Mouse (Mus musculus) thymus, adult 2 months (tissue): Measurements from ENCODE around the gene Borcs7.

Experiments used
- CTCF ChIP-seq: fragments of 200-500 bp; IDR thresholded peaks from 2 replicates; pipeline ENCODE4 v1.5.1; 2012; ENCODE audit warnings: mild to moderate bottlenecking, control low read depth, low read length, moderate library complexity, borderline replicate concordance; ENCODE audit not compliant: control insufficient read depth, poor library complexity, insufficient read depth; ENCODE audit errors: extremely low read depth
- POLR2A ChIP-seq: fragments of 200-500 bp; IDR thresholded peaks from 2 replicates; pipeline ENCODE4 v1.6.1; 2012; ENCODE audit warnings: mild to moderate bottlenecking, low read length, control low read depth, moderate library complexity; ENCODE audit not compliant: control insufficient read depth, poor library complexity, insufficient read depth; ENCODE audit errors: extremely low read depth

- TF ChIP-seq POLR2A (no peak), CTCF (no peak)
These were observed 43.6 kb upstream of the Borcs7 start for GRCm38 (mm10) chr19:46646041-46646481.
